Mouse (Mus musculus): Measurements from ENCODE around the gene Cdk14.

- TF ChIP-seq CTCF (IDR thresholded peaks at IDR 0.05; ENCODE audit: insufficient read depth, low read depth, low read length) = no peak
- TF ChIP-seq POLR2A (IDR thresholded peaks at IDR 0.05; ENCODE audit: insufficient read depth, low read depth, low read length) = no peak
Measured at GRCm38 (mm10) chr5:5401986-5402385, 18.1 kb downstream of the Cdk14 start.

Data from olfactory bulb, adult 2 months (tissue).